ENCODE assay signal across 16 mouse cellular contexts in the genomic region with DNA sequence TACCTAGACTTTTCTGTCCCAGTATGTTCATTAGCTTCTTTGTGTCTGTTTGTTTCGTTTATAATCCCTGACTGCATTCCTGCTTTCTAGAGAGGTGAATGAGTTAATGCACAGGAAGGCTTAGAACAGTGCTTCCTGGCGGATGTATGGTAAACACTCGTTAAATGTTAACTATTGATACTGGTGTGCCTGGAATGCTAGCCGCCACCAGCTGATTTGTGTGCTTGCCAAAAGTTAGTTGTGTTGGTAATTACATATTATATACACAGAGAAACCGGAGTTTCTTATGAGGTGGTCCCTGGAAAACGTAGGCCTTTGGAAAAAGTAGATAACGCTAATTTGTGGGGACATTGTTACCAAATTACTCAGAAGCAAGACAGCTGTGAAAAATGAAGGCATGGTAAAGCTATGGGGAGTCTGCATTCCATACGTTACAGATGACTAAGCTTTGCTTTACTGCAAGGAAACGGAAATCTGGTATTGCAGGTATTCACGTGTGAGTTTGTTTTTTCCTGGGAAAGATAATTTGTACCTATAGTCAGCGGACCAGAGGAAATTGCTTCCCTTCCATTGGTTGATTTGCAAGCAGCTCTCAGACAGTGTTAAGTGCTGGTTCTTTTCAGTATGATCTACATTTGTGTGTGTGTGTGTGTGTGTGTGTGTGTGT.
DNase-seq lines count a peak whose midpoint lies in the region; ATAC-seq and TF ChIP-seq lines count a peak whose summit lies in the region.
"Had no signal": no experiment of that assay in that cellular context is flagged by ENCODE, and none has a peak within 500 bp of the region (broad histone marks: within the 10 kb centered on the region; RNA-seq: fewer than 3 reads in every experiment).

No protein-coding gene starts in this region.

- no peaks in the 10 kb centered on the region for H3K9me3 ChIP-seq in kidney, embryonic 15.5 days (replicated peaks)
- H3K9me3 ChIP-seq in intestine, embryonic 15.5 days: no peaks in the 10 kb centered on the region
- no peaks in the 10 kb centered on the region for H3K9me3 ChIP-seq in liver, embryonic 16.5 days (replicated peaks; ENCODE audit: control insufficient read depth, low read length)
- H3K9me3 ChIP-seq: heart, embryonic 12.5 days; hindbrain, embryonic 13.5 days; neural tube, embryonic 15.5 days had no signal

- peaks cover 71% of the 10 kb centered on the region for H3K4me1 ChIP-seq in kidney, embryonic 15.5 days
- H3K4me1 ChIP-seq in intestine, embryonic 15.5 days (replicated peaks): peaks cover 21% of the 10 kb centered on the region
- H3K4me1 ChIP-seq in liver, embryonic 16.5 days (ENCODE audit: control insufficient read depth, low read depth, low read length): peaks cover 23% of the 10 kb centered on the region

- peak; percentile 24; the same call in 1 of the 2 replicates for ATAC-seq in kidney, embryonic 15.5 days (replicated peaks; ENCODE audit: low FRiP score)
- peak; percentile 50; the same call in 1 of the 2 replicates for ATAC-seq in intestine, embryonic 15.5 days
- 0 out of 2 replicates have a peak, but pooled peaks have one; percentile 30 for ATAC-seq in liver, embryonic 16.5 days (ENCODE audit: low read depth)
- ATAC-seq: CD4-positive, CD25-positive, alpha-beta regulatory T cell, adult 4 months; Patski had no signal

- H3K36me3 ChIP-seq in kidney, embryonic 15.5 days: no peaks in the 10 kb centered on the region
- no peaks in the 10 kb centered on the region for H3K36me3 ChIP-seq in intestine, embryonic 15.5 days
- no peaks in the 10 kb centered on the region for H3K36me3 ChIP-seq in liver, embryonic 16.5 days (ENCODE audit: control insufficient read depth, insufficient read depth)
- H3K36me3 ChIP-seq: heart, embryonic 12.5 days; hindbrain, embryonic 13.5 days; neural tube, embryonic 15.5 days had no signal

- no peak overlapping the region for H3K9ac ChIP-seq in kidney, embryonic 15.5 days
- no peak overlapping the region for H3K9ac ChIP-seq in intestine, embryonic 15.5 days
- H3K9ac ChIP-seq in liver, embryonic 16.5 days (ENCODE audit: low read depth, low read length): no peak overlapping the region
- H3K9ac ChIP-seq: heart, embryonic 12.5 days; hindbrain, embryonic 13.5 days; neural tube, embryonic 15.5 days had no signal

- H3K27me3 ChIP-seq in kidney, embryonic 15.5 days: no peaks in the 10 kb centered on the region
- no peaks in the 10 kb centered on the region for H3K27me3 ChIP-seq in intestine, embryonic 15.5 days (replicated peaks)
- H3K27me3 ChIP-seq in liver, embryonic 16.5 days (ENCODE audit: control insufficient read depth, insufficient read depth, low read depth, low read length): no peaks in the 10 kb centered on the region
- H3K27me3 ChIP-seq: heart, embryonic 12.5 days; hindbrain, embryonic 13.5 days; neural tube, embryonic 15.5 days; Patski had no signal

- 36% methylated on average over 11 of the region's 11 CpGs for WGBS in kidney, embryonic 15.5 days
- WGBS in intestine, embryonic 15.5 days: 17% methylated on average over 11 of the region's 11 CpGs
- 56% methylated on average over 11 of the region's 11 CpGs for WGBS in liver, embryonic 16.5 days (ENCODE audit: insufficient replicate concordance)

- TF ChIP-seq CTCF in left cerebral cortex, adult 2 months (IDR thresholded peaks at IDR 0.05): no peak

- peak overlapping the region; percentile 76 for H3K27ac ChIP-seq in kidney, embryonic 15.5 days
- 0 out of 2 replicates have a peak overlapping the region, but pooled peaks have one; percentile 6 for H3K27ac ChIP-seq in intestine, embryonic 15.5 days
- peak overlapping the region; percentile 36 for H3K27ac ChIP-seq in liver, embryonic 16.5 days (ENCODE audit: low read length)
- no peak overlapping the region for H3K27ac ChIP-seq in left cerebral cortex, adult 2 months
- H3K27ac ChIP-seq: hindbrain, embryonic 13.5 days; neural tube, embryonic 15.5 days had no signal

- H3K4me3 ChIP-seq in kidney, embryonic 15.5 days (replicated peaks): no peak overlapping the region
- no peak overlapping the region for H3K4me3 ChIP-seq in intestine, embryonic 15.5 days (replicated peaks)
- no peak overlapping the region for H3K4me3 ChIP-seq in liver, embryonic 16.5 days (ENCODE audit: low read depth, low read length)
- no peak overlapping the region for H3K4me3 ChIP-seq in left cerebral cortex, adult 2 months
- H3K4me3 ChIP-seq: heart, embryonic 12.5 days; hindbrain, embryonic 13.5 days; neural tube, embryonic 15.5 days had no signal

- no peak for DNase-seq in kidney, adult 9 months
- peak; percentile 44 for DNase-seq in ZHBTc4 (ENCODE audit: low read depth, low spot score)
- DNase-seq in layer of hippocampus, adult 9-11 months: no peak
- DNase-seq in left cerebral cortex, adult 2 months (ENCODE audit: extremely low spot score in 1 of 2, low spot score in 2 of 2): no peak
- DNase-seq in ovary, postnatal 36 days (ENCODE audit: low spot score): no peak
- DNase-seq: adrenal gland, postnatal 10 days; lung, postnatal 14 days; thymus, postnatal 36 days had no signal

- peak overlapping the region; percentile 9; the same call in 1 of the 2 replicates for H3K4me2 ChIP-seq in kidney, embryonic 15.5 days
- no peak overlapping the region for H3K4me2 ChIP-seq in intestine, embryonic 15.5 days (replicated peaks)
- H3K4me2 ChIP-seq in liver, embryonic 16.5 days (ENCODE audit: low read depth, low read length): no peak overlapping the region
- H3K4me2 ChIP-seq: heart, embryonic 12.5 days; hindbrain, embryonic 13.5 days; neural tube, embryonic 15.5 days had no signal

- intact Hi-C loops in left cerebral cortex, adult 2 months (cut with DNase I): no loop called here
